Mouse (Mus musculus) mouse trophoblast stem cell (cell line): ENCODE results near the gene Lonrf2.

Source experiments
- in situ Hi-C, 2 experiments: fragments of 300-500 bp; cut with MseI, MboI; formaldehyde crosslinking; loops; 2 replicates in 1 of 2; 3 replicates in 1 of 2; pipeline ENCODE4 v1.15.1; 2025

The Lonrf2 gene

DNA sequence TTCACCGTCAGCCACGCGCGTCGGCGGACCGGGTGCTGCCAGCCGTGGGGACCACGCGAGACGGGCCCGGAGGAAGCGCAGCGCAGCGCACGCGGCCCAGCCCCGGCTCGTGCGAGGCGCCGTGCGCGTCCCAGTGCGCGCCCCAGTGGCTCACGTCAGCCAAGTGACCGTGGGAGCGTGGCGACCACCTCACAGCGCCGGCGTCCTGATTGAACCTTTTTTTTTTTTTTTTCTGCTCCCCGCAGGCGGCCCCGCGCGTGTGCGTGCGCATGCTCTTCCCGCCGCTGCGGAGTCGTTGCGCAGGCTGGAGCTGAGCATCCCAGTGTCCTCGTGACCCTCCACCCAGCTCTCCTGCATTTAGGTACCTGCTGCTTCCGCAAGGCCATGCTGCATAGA, at the start of gene Lonrf2:
Gene Lonrf2, minus strand, starts transcription at position 235 of the 396 bp plus-strand sequence.
- in situ Hi-C loops = no loop called here

DNA sequence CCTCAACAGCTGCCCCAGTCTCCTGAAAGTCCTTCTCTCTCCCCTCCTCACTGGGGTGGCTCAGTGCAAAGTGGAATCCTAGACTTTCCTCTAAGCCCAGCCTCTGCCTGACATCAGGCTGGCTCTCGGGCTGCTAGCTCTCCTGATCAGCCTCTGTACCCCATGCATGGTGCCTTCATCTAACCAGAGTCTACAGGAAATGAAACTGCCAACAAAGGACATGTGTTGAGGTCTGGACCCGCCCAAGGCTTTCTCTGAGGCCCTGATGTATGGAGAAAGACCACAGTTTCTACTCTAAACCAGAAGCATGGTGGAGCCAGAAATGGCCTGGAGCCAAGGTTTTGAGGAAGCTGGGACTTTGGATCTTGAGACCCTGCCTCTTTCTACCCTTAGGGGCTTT, 49.4 kb upstream of the Lonrf2 start:
- in situ Hi-C loops = no loop called here

DNA sequence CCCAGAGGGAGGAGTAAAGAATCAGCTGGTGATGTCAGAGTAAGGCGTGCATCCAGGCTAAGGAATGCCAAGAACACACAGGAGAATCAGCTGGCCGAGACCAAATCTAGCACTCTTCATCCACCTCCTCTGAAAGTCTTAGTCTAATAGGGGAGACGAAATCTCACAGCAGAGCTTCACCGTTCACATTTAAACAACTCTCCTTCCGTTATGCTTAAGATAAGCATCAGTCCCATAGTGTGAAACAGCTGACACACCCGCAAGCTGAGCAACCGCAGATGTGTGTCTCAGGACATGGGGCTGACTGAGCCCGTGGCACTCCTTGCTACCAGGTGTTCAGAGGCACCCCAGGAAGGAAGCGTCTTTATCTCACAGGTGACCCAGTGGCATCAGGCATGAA, 47.3 kb upstream of the Lonrf2 start:
- in situ Hi-C loops = no loop called here

DNA sequence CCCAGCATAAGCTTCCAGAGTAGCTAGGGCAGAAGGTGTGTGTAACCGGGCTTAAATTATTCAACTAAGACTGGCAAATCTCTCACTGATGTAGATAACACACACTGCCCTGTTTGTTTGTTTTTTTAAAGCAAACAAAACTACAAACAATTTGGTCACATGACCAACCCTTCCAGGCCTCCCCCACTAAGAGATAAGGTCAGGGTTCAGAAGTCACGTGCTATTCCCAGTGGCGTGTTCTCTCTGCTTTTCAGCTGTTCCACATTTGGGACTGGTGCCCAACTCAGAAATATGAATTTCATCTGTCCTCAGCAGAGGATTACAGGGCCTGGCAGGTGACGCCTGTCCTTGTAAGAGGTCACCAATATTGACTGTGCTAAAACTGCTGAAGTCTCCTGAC, 46.2 kb upstream of the Lonrf2 start:
- in situ Hi-C loops = no loop called here

DNA sequence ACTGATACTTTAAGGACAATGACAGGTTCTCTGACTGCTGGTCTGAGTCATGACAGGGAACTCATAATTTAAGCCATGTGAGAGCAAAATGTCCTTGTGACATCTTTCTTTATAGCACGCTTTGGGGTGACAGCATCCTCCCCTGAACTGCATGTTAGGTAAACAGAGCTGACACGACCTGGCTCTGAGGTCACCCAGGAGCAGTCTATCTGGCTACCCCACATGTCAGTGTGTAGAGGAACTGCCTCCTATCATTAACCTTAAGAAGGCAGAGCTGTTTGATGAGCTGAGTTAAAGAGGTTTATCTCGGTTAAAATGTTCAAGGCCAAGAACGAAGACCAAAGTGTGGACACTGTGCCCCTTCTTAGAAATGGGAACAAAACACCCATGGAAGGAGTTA, 44.9 kb upstream of the Lonrf2 start:
- in situ Hi-C loops = no loop called here

DNA sequence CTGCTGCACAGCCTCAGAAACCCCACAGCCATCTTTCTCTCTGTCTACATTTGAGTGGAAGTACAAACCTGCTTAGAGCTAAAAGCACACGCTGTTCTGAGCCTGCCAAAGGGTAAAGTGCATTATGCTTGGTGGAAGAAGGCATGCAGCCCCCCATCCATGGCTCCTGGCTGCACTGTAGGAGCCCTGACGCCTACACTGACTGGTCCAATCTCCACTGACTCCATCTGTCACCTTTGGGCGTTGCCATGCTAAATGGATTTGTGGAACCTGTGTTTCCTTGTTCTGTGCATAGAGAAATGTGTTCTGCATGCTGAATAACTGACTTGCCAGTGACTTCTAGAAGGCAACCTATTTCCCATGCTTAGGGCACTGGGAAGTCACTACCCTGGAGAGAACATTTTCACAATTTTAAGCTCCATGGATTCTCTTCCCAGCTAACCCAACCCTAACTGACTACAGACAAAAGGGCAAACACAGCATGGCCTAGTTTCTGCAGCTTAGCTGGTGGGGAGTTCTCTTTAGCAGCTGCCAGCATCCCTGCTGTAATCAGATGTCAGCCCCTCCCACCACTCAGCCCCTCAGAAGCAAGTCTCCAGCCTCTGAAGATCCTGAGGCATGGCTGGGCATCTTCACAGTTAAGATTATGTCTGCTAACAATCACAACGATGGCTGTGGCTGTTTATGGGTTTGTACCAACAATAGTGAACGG, 40.3 kb upstream of the Lonrf2 start:
- in situ Hi-C loops = no loop called here

DNA sequence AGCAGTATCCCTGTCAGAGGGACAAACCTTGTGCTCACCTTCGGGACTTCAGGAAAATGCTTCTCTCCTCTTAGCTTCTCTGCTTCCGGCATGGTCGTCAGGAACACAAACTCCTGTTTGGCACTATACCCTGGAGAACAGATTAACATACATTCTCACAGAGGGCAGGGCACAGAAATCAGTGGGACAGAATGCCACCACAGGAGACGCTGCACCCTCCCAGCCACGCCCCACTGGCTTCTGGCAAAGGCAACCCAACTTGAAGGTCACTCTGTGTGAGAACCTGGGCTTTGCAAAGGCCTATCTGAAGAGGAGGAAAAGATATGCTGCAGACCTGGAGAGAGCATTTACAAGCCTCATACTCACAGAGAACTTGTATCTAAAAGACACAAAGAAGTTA, 37.4 kb upstream of the Lonrf2 start:
- in situ Hi-C loops = no loop called here

DNA sequence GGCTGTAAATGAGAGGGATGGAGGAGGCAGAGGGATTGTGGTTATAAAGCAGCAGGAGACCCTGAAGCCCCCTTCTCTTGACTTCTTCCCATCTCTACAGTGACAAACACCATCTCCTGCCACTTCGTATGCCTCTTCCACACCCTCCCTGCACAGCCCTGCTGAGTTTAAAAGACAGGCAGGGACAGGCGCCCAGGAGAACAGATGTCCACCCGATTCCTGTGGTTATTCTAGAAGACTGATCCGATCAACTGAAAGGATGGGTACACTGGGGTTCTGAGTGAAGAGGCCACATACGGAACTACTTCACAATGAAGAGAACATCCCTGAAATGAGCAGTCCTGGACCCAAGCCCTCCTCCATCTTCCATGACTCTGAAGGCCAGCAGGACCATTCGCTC, 35.3 kb upstream of the Lonrf2 start:
- in situ Hi-C loops = no loop called here

DNA sequence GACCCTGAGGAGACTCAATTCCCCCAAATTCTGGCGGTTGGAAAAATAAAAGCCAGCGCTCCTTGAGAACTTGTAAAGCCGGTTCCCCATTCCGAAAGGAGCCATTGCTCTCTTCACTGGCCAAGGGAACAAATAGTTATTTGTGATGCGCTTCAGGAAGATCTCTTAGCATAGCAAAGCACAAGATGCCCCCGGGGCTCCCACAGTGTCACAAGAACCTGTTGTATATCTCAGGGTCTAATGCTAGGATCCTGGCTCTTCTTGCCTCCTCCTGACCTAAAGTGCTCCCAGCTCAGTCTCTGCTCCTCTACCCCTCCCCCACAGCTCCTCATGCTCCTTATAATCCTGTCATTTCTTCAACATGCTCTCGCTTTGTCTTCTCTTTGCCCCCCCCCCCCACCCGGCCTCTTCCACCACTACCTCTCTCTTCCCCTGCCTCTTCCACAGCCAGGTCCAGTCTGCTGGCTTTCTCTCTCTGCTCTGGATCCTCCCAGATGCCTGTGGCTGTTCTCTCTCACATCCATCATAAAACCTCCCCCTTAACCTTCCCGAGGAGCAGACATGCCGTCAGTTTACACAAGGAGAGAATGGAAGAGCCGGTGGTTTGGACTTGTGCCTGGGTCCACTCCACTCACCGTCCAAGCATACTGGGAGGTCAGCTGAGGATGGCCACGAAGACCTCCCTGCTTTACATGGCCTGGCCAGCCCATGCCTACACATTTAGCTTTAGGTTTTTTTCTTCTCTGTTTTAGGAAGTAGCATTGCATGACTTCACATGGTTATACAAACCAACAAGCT, 33.1 kb upstream of the Lonrf2 start:
- in situ Hi-C loops = loop anchor here in 1 of 2 experiments (10.0 kb wide), 1 partner anchor 65 kb away; the partner anchor contains the start of gene Nms

DNA sequence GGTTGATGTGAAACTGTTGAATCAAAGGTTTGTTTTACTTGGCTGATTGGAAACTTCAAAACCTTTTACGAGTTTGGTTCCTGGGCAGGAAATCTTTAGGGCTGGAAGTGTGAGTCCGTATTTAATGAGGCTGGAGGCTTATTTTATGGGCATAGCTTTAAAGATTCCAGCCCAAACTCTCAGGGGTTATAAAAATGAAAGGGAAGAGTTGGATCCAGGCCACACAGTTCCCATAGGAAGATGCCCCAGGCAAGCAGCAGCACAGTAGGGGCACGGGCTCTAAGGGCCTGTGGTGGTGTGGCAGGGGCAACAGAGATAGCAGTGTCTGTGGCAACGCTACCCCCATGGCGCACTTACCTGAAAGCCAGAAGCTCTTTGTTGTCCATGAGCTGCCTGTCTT, 29.7 kb upstream of the Lonrf2 start:
- in situ Hi-C loops = loop anchor here in 1 of 2 experiments (10.0 kb wide), 1 partner anchor 69 kb away; the partner anchor contains the start of gene Nms

DNA sequence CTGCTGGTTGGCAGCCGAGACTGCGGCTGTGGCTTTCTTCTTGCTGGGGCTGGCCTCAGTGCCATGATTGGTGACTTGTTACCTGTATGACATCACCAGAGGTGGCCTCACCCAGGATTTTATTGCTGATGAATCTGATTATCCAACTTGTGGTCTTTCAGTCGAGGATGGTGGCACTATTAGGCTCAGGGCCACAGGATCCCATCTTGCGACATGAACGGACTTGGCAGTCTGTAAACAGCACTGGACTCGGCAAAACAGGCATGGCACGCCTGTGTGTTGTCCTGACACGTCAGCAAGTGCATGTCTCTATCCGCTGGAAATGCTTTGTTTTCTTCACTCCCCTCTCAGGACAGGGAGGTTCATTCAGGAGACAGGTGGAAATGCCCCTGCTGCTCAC, 27.8 kb upstream of the Lonrf2 start:
- in situ Hi-C loops = loop anchor here in 1 of 2 experiments (10.0 kb wide), 1 partner anchor 70 kb away; the partner anchor contains the start of gene Nms

DNA sequence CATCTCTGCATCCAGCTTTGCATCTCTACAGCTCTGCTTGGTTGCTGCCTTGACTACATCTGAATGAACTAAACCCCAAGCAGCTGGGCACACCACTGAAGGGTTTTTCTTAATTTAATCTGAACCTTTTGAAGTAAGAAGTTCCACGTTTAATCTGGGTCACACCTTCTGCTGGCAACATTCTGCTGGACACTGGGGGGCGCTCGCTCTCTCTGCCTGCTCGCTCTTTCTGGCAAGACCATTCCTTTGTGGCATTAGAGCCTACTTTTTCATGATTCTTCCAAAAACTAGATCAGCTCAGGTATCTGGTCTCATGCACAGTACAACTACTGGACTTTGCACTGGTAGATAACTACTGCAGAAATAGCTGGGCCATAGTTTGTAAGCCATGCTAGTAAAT, 25.7 kb upstream of the Lonrf2 start:
- in situ Hi-C loops = loop anchor here in 1 of 2 experiments (10.0 kb wide), 1 partner anchor 73 kb away; the partner anchor contains the start of gene Nms

DNA sequence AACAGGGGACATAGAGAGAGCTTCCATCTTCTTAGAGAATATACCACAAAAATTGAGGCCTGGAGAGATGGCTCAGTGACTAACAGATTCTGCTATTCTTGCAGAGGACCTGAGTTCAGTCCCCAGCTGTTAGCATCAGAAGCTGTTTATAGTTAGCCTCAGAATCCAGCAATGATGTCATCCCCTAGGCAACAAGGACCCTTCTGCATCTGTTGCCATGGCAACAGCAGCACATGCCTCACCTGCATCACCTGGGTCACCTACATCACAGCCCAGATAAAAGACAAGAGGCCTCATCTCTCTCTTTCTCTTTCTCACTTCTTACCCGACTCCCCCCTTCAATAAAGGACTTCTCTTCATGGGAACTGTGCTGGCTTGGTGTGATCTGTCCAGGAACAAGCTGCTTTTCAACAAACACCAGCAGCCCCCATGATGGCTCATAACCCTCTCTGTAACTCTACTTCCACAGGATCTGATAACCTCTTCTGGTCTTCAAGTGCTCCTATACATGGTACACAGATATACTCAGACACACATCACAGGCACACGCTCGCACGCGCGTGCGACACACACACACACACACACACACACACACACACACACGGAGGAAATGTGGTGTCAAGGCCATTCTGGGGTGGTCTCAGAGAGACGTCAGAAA, 24.5 kb upstream of the Lonrf2 start:
- in situ Hi-C loops = loop anchor here in 1 of 2 experiments (10.0 kb wide), 1 partner anchor 74 kb away; the partner anchor contains the start of gene Nms

DNA sequence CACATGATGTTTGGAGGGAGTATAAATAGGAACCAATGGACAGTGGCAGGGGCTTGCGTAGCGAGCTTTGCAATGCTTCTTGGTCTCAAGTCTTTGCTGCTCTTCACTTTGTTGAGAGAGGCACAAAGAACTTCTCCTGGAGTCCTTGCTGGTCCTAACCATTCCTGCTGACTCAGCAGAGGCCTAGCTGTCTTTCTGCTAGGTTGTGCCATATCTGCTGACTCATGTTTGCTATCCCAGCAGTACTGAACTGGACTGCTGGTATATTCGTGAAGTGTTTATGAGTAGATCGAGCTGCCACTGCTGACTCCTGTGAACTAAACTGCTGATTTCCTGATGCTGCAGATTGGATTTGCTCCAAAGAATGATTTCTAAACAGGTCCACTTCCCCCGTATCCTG, 23.7 kb upstream of the Lonrf2 start:
- in situ Hi-C loops = loop anchor here in 1 of 2 experiments (10.0 kb wide), 1 partner anchor 75 kb away; the partner anchor contains the start of gene Nms

DNA sequence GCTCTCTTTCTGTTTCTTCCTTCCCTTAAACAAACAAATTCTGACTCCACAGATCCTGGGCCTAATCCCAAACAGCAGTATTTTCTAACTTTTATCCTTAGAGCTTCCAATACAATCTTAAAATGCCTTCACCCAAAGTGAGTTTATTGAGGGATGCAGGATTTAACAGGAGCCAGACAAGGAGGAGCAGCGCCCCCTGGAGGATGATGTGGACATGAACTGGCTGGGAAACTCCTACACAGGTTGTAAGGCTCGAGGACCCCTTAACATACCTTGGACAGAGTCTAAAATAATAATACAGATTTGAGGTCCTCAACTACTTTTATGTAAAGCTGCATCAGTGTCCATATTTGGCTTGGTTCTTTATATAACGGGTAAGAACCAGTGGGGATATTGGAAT, 19.7 kb upstream of the Lonrf2 start:
- in situ Hi-C loops = loop anchor here in 1 of 2 experiments (5.0 kb wide), 1 partner anchor 81 kb away; the partner anchor contains the start of gene Nms

DNA sequence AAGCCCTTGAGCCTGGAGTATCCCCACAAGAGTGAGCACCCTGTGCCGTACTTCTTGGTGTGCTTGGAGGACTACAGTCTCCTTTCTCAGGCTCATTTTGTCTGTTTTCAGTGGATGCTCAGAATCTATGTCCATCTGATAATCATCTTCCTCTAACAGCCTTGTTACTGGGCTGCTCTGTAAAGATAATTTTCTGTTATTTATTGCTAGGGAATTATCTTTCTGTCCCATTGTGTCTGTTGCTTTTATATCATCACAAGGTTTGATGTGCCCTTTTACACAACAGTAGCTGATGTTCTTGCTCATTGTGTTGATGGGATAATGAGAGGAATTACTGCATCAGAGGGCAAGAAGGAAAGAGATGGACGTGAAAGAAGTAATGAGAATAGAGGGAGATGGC, 15.7 kb upstream of the Lonrf2 start:
- in situ Hi-C loops = no loop called here

DNA sequence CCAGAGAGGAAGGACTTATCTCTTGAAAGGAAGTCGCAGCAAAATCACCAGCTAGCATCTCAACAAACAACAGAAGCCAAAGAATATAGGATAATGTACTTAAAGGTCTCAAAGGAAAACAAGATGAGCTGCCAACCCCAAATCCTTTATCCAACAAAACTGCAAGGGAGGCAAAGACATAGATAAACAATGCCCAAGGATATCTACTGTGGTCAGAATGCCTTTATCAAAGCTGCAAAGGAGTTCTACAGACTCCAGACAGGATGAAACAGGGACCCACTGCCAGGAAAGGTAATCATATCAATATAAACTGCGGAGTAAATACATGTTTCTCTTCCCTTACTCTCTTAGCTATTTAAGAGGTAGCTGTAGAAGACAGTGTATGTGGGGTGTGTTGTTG, 14.1 kb upstream of the Lonrf2 start:
- in situ Hi-C loops = no loop called here

DNA sequence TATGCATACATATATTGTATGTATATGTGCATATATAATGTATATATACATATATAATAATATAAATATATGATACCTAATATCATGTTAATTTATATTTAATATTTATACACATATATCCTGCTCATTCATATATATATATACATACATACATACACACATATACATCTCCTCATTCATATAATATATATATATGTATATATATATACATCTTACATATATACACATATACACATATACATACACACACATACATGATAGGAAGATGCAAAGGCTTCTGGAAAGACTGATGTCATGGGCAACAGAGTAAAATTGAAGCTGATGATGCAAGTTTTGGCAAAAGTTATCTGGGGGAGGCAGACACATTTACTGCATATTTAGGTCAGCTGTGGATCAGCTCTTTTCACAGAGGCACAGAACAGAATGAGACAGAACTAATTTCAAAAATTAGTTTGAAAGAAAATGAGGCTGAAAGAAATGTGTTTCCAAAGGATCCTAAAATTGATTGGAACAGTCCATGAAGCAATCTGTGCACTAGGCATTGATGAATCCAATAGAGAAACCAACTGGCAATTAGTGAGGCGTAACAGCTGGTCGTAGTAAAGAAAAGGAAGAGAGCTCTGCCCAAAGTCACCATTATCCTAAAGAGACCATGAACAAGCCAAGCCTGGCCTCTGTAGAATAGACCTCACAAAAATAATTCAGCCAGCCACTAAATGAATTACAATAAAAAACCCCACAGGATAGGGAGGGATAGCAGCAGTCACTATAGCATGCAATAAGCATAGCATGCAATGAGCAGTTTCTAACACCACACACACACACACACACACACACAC, 12.2 kb upstream of the Lonrf2 start:
- in situ Hi-C loops = no loop called here

DNA sequence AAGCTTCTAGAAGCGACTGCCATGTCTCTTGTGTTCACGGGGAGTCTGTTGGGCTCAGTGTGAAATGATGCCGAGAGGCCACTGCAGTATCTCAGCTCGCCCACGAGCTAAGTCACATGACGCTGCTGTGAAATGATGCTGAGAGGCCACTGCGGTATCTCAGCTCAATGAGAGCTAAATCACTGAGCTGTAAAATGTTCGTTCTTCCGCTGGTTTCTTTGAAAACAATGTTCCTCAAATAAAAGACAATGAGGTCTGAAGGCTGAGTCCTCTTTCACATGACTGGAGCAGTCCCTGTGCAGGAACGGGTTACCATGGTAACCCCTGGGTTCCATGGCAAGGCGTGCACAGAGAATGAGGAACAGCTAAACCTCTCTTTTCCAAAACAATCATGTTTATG, 11.5 kb upstream of the Lonrf2 start:
- in situ Hi-C loops = no loop called here

DNA sequence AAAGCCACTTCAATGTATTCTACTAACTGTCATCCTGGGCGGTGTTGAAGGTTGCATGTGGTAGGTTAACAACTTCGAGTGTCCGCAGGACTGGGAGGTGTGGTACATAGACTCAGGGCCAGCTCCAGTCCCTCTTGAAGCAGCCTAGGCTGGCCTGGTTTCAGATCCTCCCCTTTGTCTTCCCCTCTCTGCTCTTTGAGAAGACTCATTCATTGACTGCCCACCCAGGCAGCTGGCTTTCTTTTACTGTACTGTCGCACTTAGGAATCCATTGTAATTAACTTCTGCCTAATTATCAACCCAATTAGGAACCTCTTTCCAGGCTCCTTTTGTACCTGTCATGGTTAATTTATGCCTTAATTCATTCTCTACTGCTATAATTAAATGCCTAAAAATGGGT, 6.8 kb upstream of the Lonrf2 start:
- in situ Hi-C loops = no loop called here

DNA sequence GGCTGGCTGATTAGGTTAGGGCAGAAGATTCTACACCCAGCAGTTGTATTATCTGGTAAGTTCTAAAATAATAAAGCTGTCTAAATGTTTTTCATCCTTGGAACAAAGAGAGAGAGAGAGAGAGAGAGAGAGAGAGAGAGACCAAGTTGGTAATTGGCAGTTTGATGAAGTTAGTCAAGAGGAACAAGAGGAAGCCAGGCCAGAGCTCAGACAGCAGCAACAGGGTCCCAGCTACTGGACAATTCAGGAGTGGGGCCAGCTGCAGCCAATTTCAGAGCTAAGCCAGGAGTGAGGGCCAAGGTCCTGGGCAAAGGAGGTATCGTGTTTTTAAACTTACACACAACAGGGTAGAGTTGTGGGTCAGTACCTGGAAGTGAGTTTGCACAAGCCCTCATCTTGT, 6.3 kb upstream of the Lonrf2 start:
- in situ Hi-C loops = no loop called here
